Mouse (Mus musculus): ENCODE measurements around the gene Tmem119. TPM values are rescaled to one million over a fixed set of nuclear protein-coding genes. Genes with fewer than 3 reads are reported as not detected.
A peak's percentile ranks its signal among the peaks of the same experiment; 100 is the strongest.

The Tmem119 gene
- polyA plus RNA-seq, 1 experiment from 2014 or later, result 50.8 TPM

GRCm38 (mm10) chr5:113776128-113776895, 24.0 kb downstream of the Tmem119 start:
- WGBS, result 92% methylated on average over 15 of the region's 15 CpGs
- no peak overlapping the region for H3K4me3 ChIP-seq (ENCODE audit: low read depth, low read length)
- no peak overlapping the region for H3K27ac ChIP-seq (replicated peaks; ENCODE audit: low read depth, low read length)
- H3K4me2 ChIP-seq (ENCODE audit: low read depth, low read length), result no peak overlapping the region
- no peaks in the 10 kb centered on the region for H3K4me1 ChIP-seq (ENCODE audit: control insufficient read depth, insufficient read depth, low read length)
- DNase-seq (ENCODE audit: low spot score), result no peak
- ATAC-seq (replicated peaks; ENCODE audit: insufficient number of reproducible peaks, low FRiP score, low TSS enrichment, low read depth), result no peak
- H3K9ac ChIP-seq (replicated peaks; ENCODE audit: low read length), result no peak overlapping the region
- no peaks in the 10 kb centered on the region for H3K9me3 ChIP-seq (replicated peaks; ENCODE audit: control insufficient read depth, low read length)
- H3K36me3 ChIP-seq (replicated peaks; ENCODE audit: control insufficient read depth, insufficient read depth, low read depth, low read length), result no peaks in the 10 kb centered on the region; the same call in none of the 2 replicates
- H3K27me3 ChIP-seq (ENCODE audit: control insufficient read depth, insufficient read depth, low read length), result no peaks in the 10 kb centered on the region

GRCm38 (mm10) chr5:113775585-113775984, 24.7 kb downstream of the Tmem119 start:
- H3K4me3 ChIP-seq (ENCODE audit: low read depth, low read length), result no peak overlapping the region
- H3K4me2 ChIP-seq (ENCODE audit: low read depth, low read length), result no peak overlapping the region
- H3K36me3 ChIP-seq (replicated peaks; ENCODE audit: control insufficient read depth, insufficient read depth, low read depth, low read length), result no peaks in the 10 kb centered on the region; the same call in none of the 2 replicates
- no peak overlapping the region for H3K27ac ChIP-seq (replicated peaks; ENCODE audit: low read depth, low read length)
- ATAC-seq (replicated peaks; ENCODE audit: insufficient number of reproducible peaks, low FRiP score, low TSS enrichment, low read depth), result no peak
- no peaks in the 10 kb centered on the region for H3K27me3 ChIP-seq (ENCODE audit: control insufficient read depth, insufficient read depth, low read length)
- 90% methylated on average over 10 of the region's 10 CpGs for WGBS
- H3K9ac ChIP-seq (replicated peaks; ENCODE audit: low read length), result no peak overlapping the region
- no peaks in the 10 kb centered on the region for H3K4me1 ChIP-seq (ENCODE audit: control insufficient read depth, insufficient read depth, low read length)
- H3K9me3 ChIP-seq (replicated peaks; ENCODE audit: control insufficient read depth, low read length), result no peaks in the 10 kb centered on the region
- DNase-seq (ENCODE audit: low spot score), result no peak

GRCm38 (mm10) chr5:113773664-113774063, 26.7 kb downstream of the Tmem119 start:
- Histone ChIP-seq H3K4me1 (ENCODE audit: control insufficient read depth, insufficient read depth, low read length) (0 out of 2 replicates have a peak, but pooled peaks cover 2% of the 10 kb centered on the region), H3K27ac (replicated peaks; ENCODE audit: low read depth, low read length) (no peak overlapping the region), H3K4me3 (ENCODE audit: low read depth, low read length) (peak overlapping the region; percentile 83), H3K9ac (replicated peaks; ENCODE audit: low read length) (no peak overlapping the region), H3K27me3 (ENCODE audit: control insufficient read depth, insufficient read depth, low read length) (no peaks in the 10 kb centered on the region), H3K9me3 (replicated peaks; ENCODE audit: control insufficient read depth, low read length) (no peaks in the 10 kb centered on the region), H3K4me2 (ENCODE audit: low read depth, low read length) (peak overlapping the region; percentile 78), H3K36me3 (replicated peaks; ENCODE audit: control insufficient read depth, insufficient read depth, low read depth, low read length) (no peaks in the 10 kb centered on the region; the same call in none of the 2 replicates)
- WGBS, result under 1% methylated on average over 7 of the region's 7 CpGs
- ATAC-seq (replicated peaks; ENCODE audit: insufficient number of reproducible peaks, low FRiP score, low TSS enrichment, low read depth) (0 out of 2 replicates have a peak, but pooled peaks have one; percentile 22), DNase-seq (ENCODE audit: low spot score) (peak; percentile 86)

- H3K27ac ChIP-seq (replicated peaks; ENCODE audit: low read depth, low read length), result 0 out of 2 replicates have a peak overlapping the region, but pooled peaks have one; percentile 91
- DNase-seq (ENCODE audit: low spot score), result no peak
- peak overlapping the region; percentile 78 for H3K4me2 ChIP-seq (ENCODE audit: low read depth, low read length)
- peak overlapping the region; percentile 83 for H3K4me3 ChIP-seq (ENCODE audit: low read depth, low read length)
- ATAC-seq (replicated peaks; ENCODE audit: insufficient number of reproducible peaks, low FRiP score, low TSS enrichment, low read depth), result peak; percentile 16
- H3K36me3 ChIP-seq (replicated peaks; ENCODE audit: control insufficient read depth, insufficient read depth, low read depth, low read length), result no peaks in the 10 kb centered on the region; the same call in none of the 2 replicates
- H3K9ac ChIP-seq (replicated peaks; ENCODE audit: low read length), result peak overlapping the region; percentile 75
- H3K4me1 ChIP-seq (ENCODE audit: control insufficient read depth, insufficient read depth, low read length), result 0 out of 2 replicates have a peak, but pooled peaks cover 2% of the 10 kb centered on the region
- H3K9me3 ChIP-seq (replicated peaks; ENCODE audit: control insufficient read depth, low read length), result no peaks in the 10 kb centered on the region
- WGBS, result 2% methylated on average over 33 of the region's 38 CpGs
- no peaks in the 10 kb centered on the region for H3K27me3 ChIP-seq (ENCODE audit: control insufficient read depth, insufficient read depth, low read length)
These were observed 27.3 kb downstream of the Tmem119 start for GRCm38 (mm10) chr5:113772905-113773519.

- peak within 1 kb of the TSS; percentile 94 for H3K9ac ChIP-seq (replicated peaks; ENCODE audit: low read length)
- H3K27ac ChIP-seq (replicated peaks; ENCODE audit: low read depth, low read length), result peak within 1 kb of the TSS; percentile 91
- WGBS, result under 1% methylated on average over 47 of the region's 49 CpGs
- no peaks in the 10 kb centered on the region for H3K27me3 ChIP-seq (ENCODE audit: control insufficient read depth, insufficient read depth, low read length)
- ATAC-seq (replicated peaks; ENCODE audit: insufficient number of reproducible peaks, low FRiP score, low TSS enrichment, low read depth) (peak; percentile 68), DNase-seq (ENCODE audit: low spot score) (peak; percentile 97)
- H3K9me3 ChIP-seq (replicated peaks; ENCODE audit: control insufficient read depth, low read length), result no peaks in the 10 kb centered on the region
- H3K4me3 ChIP-seq (ENCODE audit: low read depth, low read length), result peak within 1 kb of the TSS; percentile 83
- 0 out of 2 replicates have a peak, but pooled peaks cover 2% of the 10 kb centered on the region for H3K4me1 ChIP-seq (ENCODE audit: control insufficient read depth, insufficient read depth, low read length)
- H3K4me2 ChIP-seq (ENCODE audit: low read depth, low read length), result peak within 1 kb of the TSS; percentile 78
- H3K36me3 ChIP-seq (replicated peaks; ENCODE audit: control insufficient read depth, insufficient read depth, low read depth, low read length), result no peaks in the 10 kb centered on the region; the same call in none of the 2 replicates
These were observed 27.8 kb downstream of the Tmem119 start, which contains the start of the genes Sart3 and Iscu for GRCm38 (mm10) chr5:113772450-113772895. TSS of gene Sart3 (minus strand) at chr5:113772510. TSS of gene Iscu (plus strand) at chr5:113772748.

GRCm38 (mm10) chr5:113771213-113772162, 28.8 kb downstream of the Tmem119 start:
- DNase-seq (ENCODE audit: low spot score), result peak; percentile 91
- H3K9ac ChIP-seq (replicated peaks; ENCODE audit: low read length), result peak overlapping the region; percentile 94
- whole genome bisulfite sequencing, result under 1% methylated on average over 94 of the region's 97 CpGs
- H3K4me3 ChIP-seq (ENCODE audit: low read depth, low read length), result peak overlapping the region; percentile 83
- no peaks in the 10 kb centered on the region; the same call in none of the 2 replicates for H3K36me3 ChIP-seq (replicated peaks; ENCODE audit: control insufficient read depth, insufficient read depth, low read depth, low read length)
- H3K4me1 ChIP-seq (ENCODE audit: control insufficient read depth, insufficient read depth, low read length), result 0 out of 2 replicates have a peak, but pooled peaks cover 2% of the 10 kb centered on the region
- peak overlapping the region; percentile 91 for H3K27ac ChIP-seq (replicated peaks; ENCODE audit: low read depth, low read length)
- H3K27me3 ChIP-seq (ENCODE audit: control insufficient read depth, insufficient read depth, low read length), result no peaks in the 10 kb centered on the region
- H3K4me2 ChIP-seq (ENCODE audit: low read depth, low read length), result peak overlapping the region; percentile 78
- H3K9me3 ChIP-seq (replicated peaks; ENCODE audit: control insufficient read depth, low read length), result no peaks in the 10 kb centered on the region
- peak; percentile 66 for ATAC-seq (replicated peaks; ENCODE audit: insufficient number of reproducible peaks, low FRiP score, low TSS enrichment, low read depth)

- Histone ChIP-seq H3K4me2 (ENCODE audit: low read depth, low read length) (no peak overlapping the region), H3K36me3 (replicated peaks; ENCODE audit: control insufficient read depth, insufficient read depth, low read depth, low read length) (no peaks in the 10 kb centered on the region; the same call in 1 of the 2 replicates), H3K27me3 (ENCODE audit: control insufficient read depth, insufficient read depth, low read length) (no peaks in the 10 kb centered on the region), H3K9ac (replicated peaks; ENCODE audit: low read length) (no peak overlapping the region), H3K4me3 (ENCODE audit: low read depth, low read length) (no peak overlapping the region), H3K27ac (replicated peaks; ENCODE audit: low read depth, low read length) (no peak overlapping the region), H3K4me1 (ENCODE audit: control insufficient read depth, insufficient read depth, low read length) (0 out of 2 replicates have a peak, but pooled peaks cover 2% of the 10 kb centered on the region), H3K9me3 (replicated peaks; ENCODE audit: control insufficient read depth, low read length) (no peaks in the 10 kb centered on the region)
- no peak for DNase-seq (ENCODE audit: low spot score)
- WGBS, result 93% methylated on average over 8 of the region's 8 CpGs
- no peak for ATAC-seq (replicated peaks; ENCODE audit: insufficient number of reproducible peaks, low FRiP score, low TSS enrichment, low read depth)
These were observed 31.5 kb downstream of the Tmem119 start for GRCm38 (mm10) chr5:113768806-113769205.

Measured in embryonic facial prominence, embryonic 11.5 days (tissue).